Mouse (Mus musculus) thymus, adult 2 months (tissue): ENCODE measurements around the gene Mitf. TPM values are rescaled to one million over a fixed set of nuclear protein-coding genes. Genes with fewer than 3 reads are reported as not detected.

Experiments
- DNase-seq: peaks from one replicate; pipeline ENCODE4 v3.0.0; 2021
- H3K27ac ChIP-seq: fragments of 200-500 bp; 2 replicates; pipeline ENCODE4 v1.5.1; 2012; ENCODE audit warnings: low read length, control low read depth; ENCODE audit not compliant: control insufficient read depth, insufficient read depth
- H3K27me3 ChIP-seq: fragments of 200-500 bp; 2 replicates; pipeline ENCODE4 v1.6.1; 2012; ENCODE audit warnings: mild to moderate bottlenecking, low read length, moderate library complexity, mixed read lengths; ENCODE audit not compliant: control insufficient read depth, insufficient read depth
- H3K36me3 ChIP-seq: fragments of 200-500 bp; 2 replicates; pipeline ENCODE4 v1.6.1; 2012; ENCODE audit warnings: mild to moderate bottlenecking, low read length, moderate library complexity; ENCODE audit not compliant: control insufficient read depth, insufficient read depth
- H3K4me1 ChIP-seq: fragments of 200-500 bp; replicated peaks from 2 replicates; pipeline ENCODE4 v1.6.1; 2012; ENCODE audit warnings: low read length; ENCODE audit not compliant: control insufficient read depth, insufficient read depth
- H3K4me3 ChIP-seq: fragments of 200-500 bp; 2 replicates; pipeline ENCODE4 v1.5.1; 2012; ENCODE audit warnings: mild to moderate bottlenecking, low read length, control low read depth, moderate library complexity; ENCODE audit not compliant: control insufficient read depth, insufficient read depth
- CTCF ChIP-seq: fragments of 200-500 bp; IDR thresholded peaks from 2 replicates; pipeline ENCODE4 v1.5.1; 2012; ENCODE audit warnings: mild to moderate bottlenecking, control low read depth, low read length, moderate library complexity, borderline replicate concordance; ENCODE audit not compliant: control insufficient read depth, poor library complexity, insufficient read depth; ENCODE audit errors: extremely low read depth
- POLR2A ChIP-seq: fragments of 200-500 bp; IDR thresholded peaks from 2 replicates; pipeline ENCODE4 v1.6.1; 2012; ENCODE audit warnings: mild to moderate bottlenecking, low read length, control low read depth, moderate library complexity; ENCODE audit not compliant: control insufficient read depth, poor library complexity, insufficient read depth; ENCODE audit errors: extremely low read depth
- WGBS: fragments of 180-500 bp; shearing (Covaris S2); methylation state at CpG from one replicate; pipeline ENCODE4 v1.1.7; 2018; 5-methylcytosine and 5-hydroxymethylcytosine counted together
- polyA plus RNA-seq: library from polyadenylated mRNA; depleted of rRNA; stranded (reverse); fragments of >200 nt; gene quantifications from 2 replicates; pipeline ENCODE4 v1.2.3, GENCODE M21; 2012

Mitf gene
- polyA plus RNA-seq, 1 experiment: 4.4 TPM

DNA sequence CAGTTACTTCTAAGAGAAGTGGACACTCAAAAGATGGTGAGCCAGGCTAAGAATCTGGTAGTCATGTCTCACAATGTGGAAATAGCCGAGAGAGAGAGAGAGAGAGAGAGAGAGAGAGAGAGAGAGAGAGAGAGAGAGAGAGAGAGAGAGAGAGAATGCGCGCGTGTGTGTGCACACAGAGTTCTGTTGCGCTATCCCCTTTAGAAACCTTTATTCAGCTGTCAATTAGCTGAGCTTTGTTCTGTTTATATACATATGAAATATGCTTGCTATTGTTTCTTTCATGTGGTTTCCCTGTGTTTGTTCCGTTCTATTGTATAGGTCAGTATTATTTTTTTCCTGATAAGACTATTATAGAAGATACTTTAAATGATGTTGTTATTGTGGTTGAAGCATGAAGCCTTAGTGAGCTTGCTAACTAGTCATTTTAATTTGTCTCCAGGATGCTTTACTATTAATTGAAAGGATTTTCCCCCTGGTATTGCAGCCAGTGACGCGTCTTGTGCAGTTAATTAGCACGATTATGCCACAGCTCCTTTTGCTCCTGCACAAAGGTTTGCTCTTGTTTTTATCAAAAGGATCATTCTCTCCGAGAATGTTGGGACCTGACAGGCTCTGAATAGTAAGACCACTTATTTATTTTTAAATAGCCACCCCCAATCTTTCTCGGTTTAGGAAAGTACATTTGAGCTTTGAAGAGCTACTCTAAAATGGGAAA lies 131.2 kb downstream of the Mitf start:
- Histone ChIP-seq H3K4me1 (no peaks in the 10 kb centered on the region), H3K4me3 (no peak overlapping the region), H3K27ac (no peak overlapping the region), H3K27me3 (no peaks in the 10 kb centered on the region), H3K36me3 (no peaks in the 10 kb centered on the region)
- TF ChIP-seq POLR2A: no peak
- TF ChIP-seq CTCF: no peak
- DNase-seq: no peak
- 89% methylated on average over 11 of the region's 11 CpGs for WGBS

DNA sequence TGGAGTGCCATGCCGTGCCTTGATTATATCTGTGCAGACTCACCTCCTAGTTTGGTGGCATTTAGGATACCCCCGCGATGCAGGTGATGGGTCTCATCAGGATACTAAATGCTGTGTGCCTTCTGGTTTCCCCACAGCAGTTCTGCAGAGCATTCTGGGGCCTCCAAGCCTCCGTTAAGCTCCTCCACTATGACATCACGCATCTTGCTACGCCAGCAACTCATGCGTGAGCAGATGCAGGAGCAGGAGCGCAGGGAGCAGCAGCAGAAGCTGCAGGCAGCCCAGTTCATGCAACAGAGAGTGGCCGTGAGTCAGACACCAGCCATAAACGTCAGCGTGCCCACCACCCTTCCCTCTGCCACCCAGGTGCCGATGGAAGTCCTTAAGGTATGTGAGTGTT lies 134.1 kb downstream of the Mitf start:
- Histone ChIP-seq H3K4me1 (no peaks in the 10 kb centered on the region), H3K36me3 (no peaks in the 10 kb centered on the region), H3K27me3 (no peaks in the 10 kb centered on the region), H3K4me3 (no peak overlapping the region), H3K27ac (no peak overlapping the region)
- TF ChIP-seq POLR2A (no peak), CTCF (no peak)
- WGBS: 96% methylated on average over 12 of the region's 12 CpGs
- no peak for DNase-seq

DNA sequence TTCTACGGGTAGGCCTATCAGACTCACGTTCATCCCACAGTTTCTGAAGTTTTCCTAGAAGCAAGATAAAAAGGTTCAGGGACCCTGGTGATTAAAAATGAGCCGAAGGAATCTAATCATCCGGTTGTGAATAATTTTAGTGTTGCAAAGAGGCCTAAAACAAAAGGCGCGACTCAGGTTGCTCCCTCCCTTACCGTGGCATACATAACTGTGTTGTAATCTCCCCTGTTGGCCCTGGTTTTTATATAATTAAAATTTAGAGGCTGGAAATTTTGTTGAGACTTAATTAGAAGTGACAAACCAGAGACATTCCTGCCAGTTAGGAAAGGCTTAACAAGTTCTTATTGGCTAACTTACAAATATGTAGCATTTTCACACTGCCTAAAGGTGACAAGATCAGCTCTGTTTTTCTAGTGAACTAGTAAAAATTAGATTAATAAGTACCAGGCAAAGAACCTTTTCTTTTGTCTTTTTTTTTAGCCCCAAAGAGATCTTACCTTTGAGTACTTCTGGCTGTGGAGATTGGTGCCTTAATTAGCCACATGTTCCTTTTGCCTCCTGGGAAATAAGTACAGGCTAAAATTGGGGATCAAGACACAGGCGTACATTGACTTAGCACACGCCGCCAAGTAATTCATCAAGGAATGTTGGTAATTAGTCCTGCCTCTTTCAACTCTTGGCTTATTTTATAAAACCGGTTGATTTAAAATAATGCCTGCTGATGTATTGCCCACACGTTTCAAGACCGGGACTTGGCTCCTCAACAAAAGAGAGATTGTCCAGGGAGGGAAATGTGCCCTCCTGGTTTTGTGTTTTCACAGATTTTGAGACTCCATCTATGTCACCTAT lies 143.4 kb downstream of the Mitf start:
- no peaks in the 10 kb centered on the region for H3K27me3 ChIP-seq
- TF ChIP-seq CTCF (no peak), POLR2A (no peak)
- no peak overlapping the region for H3K4me3 ChIP-seq
- H3K27ac ChIP-seq: no peak overlapping the region
- DNase-seq: no peak
- H3K36me3 ChIP-seq: no peaks in the 10 kb centered on the region
- WGBS: 97% methylated on average over 13 of the region's 13 CpGs
- H3K4me1 ChIP-seq: no peaks in the 10 kb centered on the region

DNA sequence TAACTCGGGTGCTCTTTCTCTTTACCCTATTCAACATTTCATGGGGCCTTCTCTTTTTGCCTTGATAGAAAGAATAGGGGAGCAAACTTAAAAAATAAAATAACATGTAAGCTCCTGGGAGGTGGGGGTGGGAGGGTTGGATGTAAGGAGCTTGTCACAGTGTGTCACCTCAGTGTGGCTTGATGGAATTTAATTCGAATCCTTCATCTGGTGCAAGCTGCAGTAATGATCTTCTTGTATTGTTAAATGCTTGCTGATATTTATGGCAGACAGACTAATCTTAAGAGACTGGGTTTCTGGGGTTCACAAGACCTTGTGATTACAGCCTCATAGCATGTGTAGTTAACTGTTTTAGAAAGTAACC lies 144.0 kb downstream of the Mitf start:
- 90% methylated on average over 2 of the region's 2 CpGs for WGBS
- no peaks in the 10 kb centered on the region for H3K36me3 ChIP-seq

DNA sequence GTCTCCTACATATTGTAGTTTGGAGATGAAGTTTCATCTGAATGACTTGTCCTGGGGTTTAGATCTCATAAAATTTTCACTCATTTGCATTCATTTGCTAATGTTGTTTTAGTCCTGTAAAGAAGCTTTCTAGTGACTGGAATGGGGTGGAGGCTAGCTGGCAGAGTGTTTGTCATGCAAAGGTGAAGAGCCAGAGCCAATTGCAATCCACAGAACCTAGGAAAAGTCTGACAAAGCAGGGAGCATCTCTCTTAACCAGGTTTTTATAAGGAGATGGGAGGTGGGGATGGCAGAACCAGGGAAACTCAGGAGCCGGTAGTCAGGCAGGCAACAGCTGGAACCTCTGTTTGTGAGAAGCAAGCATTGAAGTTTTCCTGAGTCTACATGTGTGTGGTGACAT lies 144.9 kb downstream of the Mitf start:
- Histone ChIP-seq H3K27me3 (no peaks in the 10 kb centered on the region), H3K27ac (no peak overlapping the region), H3K36me3 (no peaks in the 10 kb centered on the region), H3K4me3 (no peak overlapping the region), H3K4me1 (no peaks in the 10 kb centered on the region)
- 100% methylated on average over 1 of the region's 1 CpGs for WGBS
- DNase-seq: no peak
- TF ChIP-seq CTCF (no peak), POLR2A (no peak)

More for the DNA sequence above, 144.0 kb downstream of the Mitf start:
- no peak overlapping the region for H3K4me3 ChIP-seq
- TF ChIP-seq CTCF (no peak), POLR2A (no peak)
- H3K27ac ChIP-seq: no peak overlapping the region
- DNase-seq: no peak
- no peaks in the 10 kb centered on the region for H3K4me1 ChIP-seq
- H3K27me3 ChIP-seq: no peaks in the 10 kb centered on the region

DNA sequence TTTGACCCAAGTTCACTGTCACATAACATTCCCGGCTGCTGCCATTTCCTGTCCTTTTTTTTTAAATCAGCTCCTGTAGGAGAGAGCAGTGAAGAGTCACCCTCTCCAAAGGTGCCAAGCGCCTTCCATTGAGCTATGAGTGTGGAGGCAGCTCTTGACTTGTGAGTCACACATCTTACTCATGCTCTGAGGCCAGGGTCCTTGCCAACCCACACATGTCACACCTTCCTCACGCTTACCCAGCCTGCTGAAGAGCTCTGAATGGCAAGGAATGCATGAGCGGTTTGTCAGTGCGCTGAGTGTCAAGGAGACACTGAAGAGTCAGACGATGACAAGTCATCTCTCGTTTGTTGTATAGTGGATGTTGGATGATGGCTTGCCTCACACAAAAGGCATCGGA lies 146.0 kb downstream of the Mitf start:
- Histone ChIP-seq H3K4me1 (no peaks in the 10 kb centered on the region), H3K36me3 (no peaks in the 10 kb centered on the region), H3K27me3 (no peaks in the 10 kb centered on the region), H3K4me3 (no peak overlapping the region), H3K27ac (no peak overlapping the region)
- 94% methylated on average over 8 of the region's 8 CpGs for WGBS
- no peak for TF ChIP-seq CTCF
- TF ChIP-seq POLR2A: no peak
- DNase-seq: no peak

DNA sequence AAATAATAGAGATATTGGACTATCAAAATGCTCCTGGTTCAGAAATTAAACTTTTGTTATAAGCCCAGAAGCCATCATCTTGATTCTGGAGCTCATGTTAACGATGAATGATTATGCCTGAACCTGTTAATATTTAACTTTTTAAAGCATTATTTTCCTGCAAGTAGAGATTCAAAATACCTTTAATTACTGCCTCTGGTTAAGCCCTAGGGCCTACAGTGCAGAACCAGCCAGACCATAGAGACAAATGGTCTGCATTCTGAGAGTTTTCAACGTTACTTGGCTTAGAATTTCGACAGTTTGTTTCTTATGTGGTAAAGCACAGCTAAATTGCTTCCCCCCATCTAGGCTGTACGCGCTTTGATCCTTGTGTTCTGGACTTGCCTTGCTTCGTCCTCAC lies 149.3 kb downstream of the Mitf start:
- Histone ChIP-seq H3K27ac (no peak overlapping the region), H3K27me3 (no peaks in the 10 kb centered on the region), H3K36me3 (no peaks in the 10 kb centered on the region), H3K4me1 (no peaks in the 10 kb centered on the region), H3K4me3 (no peak overlapping the region)
- DNase-seq: no peak
- 94% methylated on average over 6 of the region's 6 CpGs for WGBS
- TF ChIP-seq POLR2A: no peak
- TF ChIP-seq CTCF: no peak
